Mouse (Mus musculus) embryonic fibroblast, embryonic 13.5 days (primary cell): Measurements from ENCODE around the gene Haus7.

ENCODE experiments used
- CTCF ChIP-seq: IDR thresholded peaks from 2 replicates; pipeline ENCODE4 v1.5.1; 2011; ENCODE audit warnings: mild to moderate bottlenecking, control low read depth, low read length, moderate library complexity, borderline replicate concordance; ENCODE audit not compliant: insufficient read depth
- POLR2A ChIP-seq: IDR thresholded peaks from 2 replicates; pipeline ENCODE4 v1.6.1; 2011; ENCODE audit warnings: low read depth, mild to moderate bottlenecking, control low read depth, low read length, moderate library complexity

GRCm38 (mm10) chrX:73477500-73477899, 18.7 kb upstream of the Haus7 start:
- TF ChIP-seq POLR2A (no peak), CTCF (no peak)
